Mouse (Mus musculus): Measurements from ENCODE around the gene Cops7a. TPM values are rescaled to one million over a fixed set of nuclear protein-coding genes. Genes with fewer than 3 reads are reported as not detected.

Gene Cops7a
- polyA plus RNA-seq, 1 experiment from 2014 or later, result 93.8 TPM

DNA sequence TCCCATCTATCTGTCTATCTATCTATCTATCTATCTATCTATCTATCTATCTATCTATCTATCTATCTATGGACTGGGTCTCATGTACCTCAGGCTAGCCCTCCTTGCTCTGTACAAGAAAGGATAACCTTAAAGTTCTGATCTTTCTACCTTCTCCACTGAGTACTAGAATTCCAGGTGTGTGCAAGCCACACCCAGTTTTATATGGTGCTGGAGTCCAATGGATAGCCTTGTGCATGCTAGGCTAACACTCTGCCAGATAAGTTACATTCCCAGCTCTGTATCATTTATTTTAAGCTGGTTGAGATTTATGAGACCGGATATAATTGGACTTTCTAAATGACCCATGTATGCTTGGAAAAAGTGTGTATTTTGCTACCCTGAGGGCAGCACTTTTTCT, 23.7 kb downstream of the Cops7a start:
- 97% methylated on average over 1 of the region's 1 CpGs for WGBS

DNA sequence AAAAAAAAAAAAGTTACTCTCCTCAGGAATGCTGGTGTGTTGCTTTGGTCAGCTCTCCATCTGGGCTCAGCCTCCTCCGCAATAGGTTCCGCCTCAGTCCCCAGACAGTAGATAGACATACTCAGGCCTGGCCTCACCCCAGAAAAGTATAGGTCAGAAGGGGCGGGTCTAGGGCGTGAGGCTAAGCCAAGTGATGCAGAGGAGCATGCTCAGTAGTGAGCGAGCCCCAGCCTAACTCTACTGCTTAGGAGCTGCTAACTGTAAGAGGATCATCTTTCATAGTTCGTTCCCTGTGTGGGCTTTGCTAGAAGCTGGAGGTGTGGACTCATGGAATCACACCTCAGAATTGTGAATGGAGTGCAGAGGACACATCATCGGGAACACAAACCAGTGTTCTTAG, 26.8 kb downstream of the Cops7a start:
- Histone ChIP-seq H3K27me3 (ENCODE audit: control insufficient read depth, insufficient read depth, low read length) (no peaks in the 10 kb centered on the region), H3K9ac (replicated peaks; ENCODE audit: low read depth, low read length) (no peak overlapping the region), H3K4me1 (ENCODE audit: control insufficient read depth, insufficient read depth, low read length) (no peaks in the 10 kb centered on the region), H3K4me2 (ENCODE audit: low read depth, low read length) (no peak overlapping the region), H3K27ac (ENCODE audit: low read depth, low read length) (no peak overlapping the region), H3K4me3 (ENCODE audit: low read depth, low read length) (no peak overlapping the region), H3K36me3 (ENCODE audit: control insufficient read depth, insufficient read depth, low read length) (peaks cover 27% of the 10 kb centered on the region), H3K9me3 (ENCODE audit: control insufficient read depth, low read length) (no peaks in the 10 kb centered on the region)
- 95% methylated on average over 7 of the region's 7 CpGs for WGBS
- ATAC-seq (ENCODE audit: low read depth), result no peak

More for the DNA sequence above, 23.7 kb downstream of the Cops7a start:
- Histone ChIP-seq H3K4me3 (ENCODE audit: low read depth, low read length) (no peak overlapping the region), H3K4me2 (ENCODE audit: low read depth, low read length) (no peak overlapping the region), H3K27ac (ENCODE audit: low read depth, low read length) (no peak overlapping the region), H3K9ac (replicated peaks; ENCODE audit: low read depth, low read length) (no peak overlapping the region), H3K36me3 (ENCODE audit: control insufficient read depth, insufficient read depth, low read length) (peaks cover 6% of the 10 kb centered on the region), H3K9me3 (ENCODE audit: control insufficient read depth, low read length) (no peaks in the 10 kb centered on the region), H3K27me3 (ENCODE audit: control insufficient read depth, insufficient read depth, low read length) (no peaks in the 10 kb centered on the region), H3K4me1 (ENCODE audit: control insufficient read depth, insufficient read depth, low read length) (no peaks in the 10 kb centered on the region)
- no peak for ATAC-seq (ENCODE audit: low read depth)

DNA sequence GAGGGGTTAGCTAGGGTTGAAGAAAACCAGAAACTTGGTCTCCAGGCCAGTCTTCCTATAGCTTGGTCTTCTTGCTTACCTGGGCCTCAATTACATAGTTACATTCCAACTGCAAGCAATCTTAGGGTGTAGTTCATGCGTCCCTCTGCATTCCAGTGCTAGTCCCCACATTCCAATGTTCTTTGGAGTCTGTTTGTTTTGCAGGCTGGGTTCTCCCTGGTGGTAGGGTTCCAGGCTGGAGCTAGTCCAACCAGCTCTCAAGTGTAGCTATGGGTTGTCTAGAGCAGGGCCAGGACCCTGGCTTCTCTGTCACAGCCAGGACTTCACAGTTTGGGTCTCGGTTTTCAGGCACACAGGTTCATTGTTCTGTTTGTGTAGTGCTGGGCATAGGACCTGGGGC, 27.8 kb downstream of the Cops7a start:
- H3K9ac ChIP-seq (replicated peaks; ENCODE audit: low read depth, low read length), result no peak overlapping the region
- ATAC-seq (ENCODE audit: low read depth), result no peak
- peaks cover 31% of the 10 kb centered on the region for H3K36me3 ChIP-seq (ENCODE audit: control insufficient read depth, insufficient read depth, low read length)
- H3K4me2 ChIP-seq (ENCODE audit: low read depth, low read length), result no peak overlapping the region
- H3K4me1 ChIP-seq (ENCODE audit: control insufficient read depth, insufficient read depth, low read length), result peaks cover 4% of the 10 kb centered on the region
- no peak overlapping the region for H3K4me3 ChIP-seq (ENCODE audit: low read depth, low read length)
- no peaks in the 10 kb centered on the region for H3K9me3 ChIP-seq (ENCODE audit: control insufficient read depth, low read length)
- WGBS, result 90% methylated on average over 2 of the region's 2 CpGs
- no peak overlapping the region for H3K27ac ChIP-seq (ENCODE audit: low read depth, low read length)
- H3K27me3 ChIP-seq (ENCODE audit: control insufficient read depth, insufficient read depth, low read length), result no peaks in the 10 kb centered on the region

DNA sequence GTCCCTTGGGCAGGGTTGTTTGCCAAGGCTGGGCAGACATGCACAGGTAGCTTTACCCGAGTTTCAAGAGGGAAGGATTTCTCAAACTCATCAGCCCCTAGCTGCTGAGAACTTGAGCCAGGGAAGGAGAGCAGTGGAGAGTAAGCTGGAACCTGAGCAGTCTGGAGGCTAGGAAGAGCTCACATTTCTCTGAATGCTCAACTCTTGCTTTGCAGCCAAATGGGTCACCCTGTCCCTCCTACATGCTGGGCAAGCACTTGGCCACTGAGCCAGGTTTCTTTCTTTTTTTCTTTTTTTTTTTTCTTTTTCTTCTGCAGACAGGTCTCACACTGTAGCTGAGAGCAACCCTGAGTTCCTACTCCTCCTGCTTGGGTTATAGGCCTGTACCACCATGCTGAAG, 28.7 kb downstream of the Cops7a start:
- no peak overlapping the region for H3K9ac ChIP-seq (replicated peaks; ENCODE audit: low read depth, low read length)
- peaks cover 8% of the 10 kb centered on the region for H3K4me1 ChIP-seq (ENCODE audit: control insufficient read depth, insufficient read depth, low read length)
- H3K36me3 ChIP-seq (ENCODE audit: control insufficient read depth, insufficient read depth, low read length), result peaks cover 31% of the 10 kb centered on the region
- WGBS, result 80% methylated on average over 1 of the region's 1 CpGs
- H3K4me2 ChIP-seq (ENCODE audit: low read depth, low read length), result no peak overlapping the region
- no peaks in the 10 kb centered on the region for H3K9me3 ChIP-seq (ENCODE audit: control insufficient read depth, low read length)
- no peaks in the 10 kb centered on the region for H3K27me3 ChIP-seq (ENCODE audit: control insufficient read depth, insufficient read depth, low read length)
- H3K4me3 ChIP-seq (ENCODE audit: low read depth, low read length), result no peak overlapping the region
- no peak overlapping the region for H3K27ac ChIP-seq (ENCODE audit: low read depth, low read length)
- ATAC-seq (ENCODE audit: low read depth), result no peak

DNA sequence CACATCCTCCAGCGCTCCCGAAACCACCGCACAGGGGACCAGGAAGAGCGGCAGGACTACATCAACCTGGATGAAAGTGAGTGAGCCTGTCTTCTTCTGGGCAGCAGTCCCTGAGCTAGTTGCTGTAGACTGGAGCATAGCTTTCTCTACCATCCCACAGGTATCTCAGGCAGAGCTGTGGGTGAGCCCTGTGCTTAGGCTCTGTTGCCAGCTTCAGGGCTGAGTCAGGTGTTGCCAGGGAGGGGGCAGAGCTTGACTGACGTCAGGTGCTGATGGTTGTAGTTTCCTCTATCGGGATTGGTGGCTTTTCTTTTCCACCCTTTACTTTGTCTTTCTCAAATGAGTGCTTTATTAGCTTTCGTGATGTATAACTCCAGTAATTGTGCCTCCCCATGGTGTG, 30.7 kb downstream of the Cops7a start:
- peaks cover 31% of the 10 kb centered on the region for H3K36me3 ChIP-seq (ENCODE audit: control insufficient read depth, insufficient read depth, low read length)
- WGBS, result 97% methylated on average over 7 of the region's 7 CpGs
- peaks cover 16% of the 10 kb centered on the region for H3K4me1 ChIP-seq (ENCODE audit: control insufficient read depth, insufficient read depth, low read length)
- H3K4me3 ChIP-seq (ENCODE audit: low read depth, low read length), result no peak overlapping the region
- no peak for ATAC-seq (ENCODE audit: low read depth)
- H3K4me2 ChIP-seq (ENCODE audit: low read depth, low read length), result no peak overlapping the region
- H3K27me3 ChIP-seq (ENCODE audit: control insufficient read depth, insufficient read depth, low read length), result no peaks in the 10 kb centered on the region
- H3K9ac ChIP-seq (replicated peaks; ENCODE audit: low read depth, low read length), result no peak overlapping the region
- no peaks in the 10 kb centered on the region for H3K9me3 ChIP-seq (ENCODE audit: control insufficient read depth, low read length)
- H3K27ac ChIP-seq (ENCODE audit: low read depth, low read length), result no peak overlapping the region

DNA sequence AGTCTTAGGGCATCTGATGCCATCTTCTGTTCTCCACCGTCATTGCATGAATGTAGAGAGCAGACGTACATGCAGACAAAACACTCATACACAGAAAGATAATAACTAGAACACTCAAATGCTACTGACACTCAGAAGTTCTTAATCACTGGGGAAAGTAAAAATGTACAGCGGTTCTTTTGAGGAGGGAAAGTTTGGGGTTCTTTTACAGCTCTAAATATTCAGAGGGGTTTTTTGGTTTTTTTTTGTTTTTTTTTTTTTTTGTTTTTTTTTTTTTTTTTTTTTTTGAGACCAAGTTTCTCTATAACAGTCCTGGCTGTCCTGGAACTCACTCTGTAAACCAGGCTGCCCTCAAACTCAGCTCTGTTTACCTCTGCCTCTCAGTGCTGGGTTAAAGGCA, 32.2 kb downstream of the Cops7a start:
- Histone ChIP-seq H3K9ac (replicated peaks; ENCODE audit: low read depth, low read length) (no peak overlapping the region), H3K4me1 (ENCODE audit: control insufficient read depth, insufficient read depth, low read length) (peaks cover 16% of the 10 kb centered on the region), H3K4me2 (ENCODE audit: low read depth, low read length) (peak overlapping the region; percentile 91; the same call in 1 of the 2 replicates), H3K27ac (ENCODE audit: low read depth, low read length) (no peak overlapping the region), H3K27me3 (ENCODE audit: control insufficient read depth, insufficient read depth, low read length) (no peaks in the 10 kb centered on the region), H3K36me3 (ENCODE audit: control insufficient read depth, insufficient read depth, low read length) (peaks cover 28% of the 10 kb centered on the region), H3K9me3 (ENCODE audit: control insufficient read depth, low read length) (no peaks in the 10 kb centered on the region), H3K4me3 (ENCODE audit: low read depth, low read length) (peak overlapping the region; percentile 94; the same call in 1 of the 2 replicates)
- 86% methylated on average over 3 of the region's 3 CpGs for WGBS
- ATAC-seq (ENCODE audit: low read depth), result no peak

DNA sequence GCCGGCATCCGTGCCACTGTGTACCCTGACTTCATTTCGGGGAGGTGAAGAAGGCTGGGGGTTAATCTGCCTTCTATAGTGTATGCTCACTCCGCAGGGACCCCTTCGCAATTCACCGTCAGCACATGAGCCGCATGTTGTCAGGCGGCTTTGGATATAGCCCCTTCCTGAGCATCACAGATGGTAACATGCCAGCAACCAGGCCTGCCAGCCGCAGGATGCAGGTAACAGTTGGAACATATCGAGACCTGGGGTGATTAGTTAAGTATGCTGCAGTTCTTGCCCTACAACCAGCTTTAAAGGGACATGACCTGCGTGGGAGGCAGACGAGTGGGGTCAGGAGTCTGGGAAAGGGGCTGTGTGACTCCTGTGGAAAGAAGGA, 33.0 kb downstream of the Cops7a start:
- Histone ChIP-seq H3K4me3 (ENCODE audit: low read depth, low read length) (peak overlapping the region; percentile 94), H3K4me1 (ENCODE audit: control insufficient read depth, insufficient read depth, low read length) (peaks cover 16% of the 10 kb centered on the region), H3K36me3 (ENCODE audit: control insufficient read depth, insufficient read depth, low read length) (peaks cover 28% of the 10 kb centered on the region), H3K4me2 (ENCODE audit: low read depth, low read length) (peak overlapping the region; percentile 91), H3K9me3 (ENCODE audit: control insufficient read depth, low read length) (no peaks in the 10 kb centered on the region), H3K9ac (replicated peaks; ENCODE audit: low read depth, low read length) (peak overlapping the region; percentile 93), H3K27me3 (ENCODE audit: control insufficient read depth, insufficient read depth, low read length) (no peaks in the 10 kb centered on the region), H3K27ac (ENCODE audit: low read depth, low read length) (peak overlapping the region; percentile 97)
- no peak for ATAC-seq (ENCODE audit: low read depth)
- 46% methylated on average over 12 of the region's 12 CpGs for WGBS

DNA sequence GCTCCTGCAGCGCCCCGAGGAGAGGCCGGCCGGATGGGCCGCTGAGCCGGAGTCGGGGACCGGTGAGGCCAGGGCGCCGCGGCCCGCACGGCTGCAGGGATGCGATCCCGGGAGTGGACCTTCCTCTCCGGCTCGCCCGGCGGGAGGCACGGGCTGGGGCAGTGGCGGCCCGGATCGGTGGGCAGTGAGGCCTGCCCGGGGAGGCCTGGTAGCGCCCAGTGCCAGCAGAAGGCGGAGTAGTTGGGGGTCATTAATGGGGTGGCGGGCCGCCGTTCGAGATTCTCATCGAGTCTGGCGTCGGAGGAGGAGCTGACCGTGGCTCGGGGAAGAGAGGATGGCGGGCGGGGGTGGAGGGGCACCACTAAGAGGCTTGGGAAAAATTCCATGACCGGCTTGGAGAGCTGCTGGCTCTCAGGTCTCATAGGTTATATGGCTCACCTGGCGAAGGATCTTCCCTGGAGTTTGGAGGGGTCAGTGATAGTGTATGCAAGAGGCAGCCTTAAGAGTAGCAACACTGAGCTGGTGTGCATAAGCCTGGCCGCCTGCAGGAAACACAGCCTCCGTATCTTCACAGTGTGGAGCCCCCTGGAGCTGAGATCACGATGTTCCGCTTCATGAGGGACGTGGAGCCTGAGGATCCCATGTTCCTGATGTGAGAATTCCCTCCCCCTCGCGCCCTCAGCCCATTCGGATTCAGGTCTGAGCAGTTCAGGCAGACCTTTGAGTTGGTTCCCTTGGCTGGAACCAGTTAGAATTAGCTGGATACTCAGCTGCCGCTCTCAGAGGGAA, 33.6 kb downstream of the Cops7a start:
- H3K36me3 ChIP-seq (ENCODE audit: control insufficient read depth, insufficient read depth, low read length), result peaks cover 26% of the 10 kb centered on the region
- peak overlapping the region; percentile 94 for H3K4me3 ChIP-seq (ENCODE audit: low read depth, low read length)
- peak overlapping the region; percentile 91 for H3K4me2 ChIP-seq (ENCODE audit: low read depth, low read length)
- H3K9me3 ChIP-seq (ENCODE audit: control insufficient read depth, low read length), result no peaks in the 10 kb centered on the region
- H3K9ac ChIP-seq (replicated peaks; ENCODE audit: low read depth, low read length), result peak overlapping the region; percentile 93
- ATAC-seq (ENCODE audit: low read depth), result peak; percentile 46
- H3K27me3 ChIP-seq (ENCODE audit: control insufficient read depth, insufficient read depth, low read length), result no peaks in the 10 kb centered on the region
- peaks cover 16% of the 10 kb centered on the region for H3K4me1 ChIP-seq (ENCODE audit: control insufficient read depth, insufficient read depth, low read length)
- peak overlapping the region; percentile 97 for H3K27ac ChIP-seq (ENCODE audit: low read depth, low read length)
- 2% methylated on average over 34 of the region's 48 CpGs for WGBS

DNA sequence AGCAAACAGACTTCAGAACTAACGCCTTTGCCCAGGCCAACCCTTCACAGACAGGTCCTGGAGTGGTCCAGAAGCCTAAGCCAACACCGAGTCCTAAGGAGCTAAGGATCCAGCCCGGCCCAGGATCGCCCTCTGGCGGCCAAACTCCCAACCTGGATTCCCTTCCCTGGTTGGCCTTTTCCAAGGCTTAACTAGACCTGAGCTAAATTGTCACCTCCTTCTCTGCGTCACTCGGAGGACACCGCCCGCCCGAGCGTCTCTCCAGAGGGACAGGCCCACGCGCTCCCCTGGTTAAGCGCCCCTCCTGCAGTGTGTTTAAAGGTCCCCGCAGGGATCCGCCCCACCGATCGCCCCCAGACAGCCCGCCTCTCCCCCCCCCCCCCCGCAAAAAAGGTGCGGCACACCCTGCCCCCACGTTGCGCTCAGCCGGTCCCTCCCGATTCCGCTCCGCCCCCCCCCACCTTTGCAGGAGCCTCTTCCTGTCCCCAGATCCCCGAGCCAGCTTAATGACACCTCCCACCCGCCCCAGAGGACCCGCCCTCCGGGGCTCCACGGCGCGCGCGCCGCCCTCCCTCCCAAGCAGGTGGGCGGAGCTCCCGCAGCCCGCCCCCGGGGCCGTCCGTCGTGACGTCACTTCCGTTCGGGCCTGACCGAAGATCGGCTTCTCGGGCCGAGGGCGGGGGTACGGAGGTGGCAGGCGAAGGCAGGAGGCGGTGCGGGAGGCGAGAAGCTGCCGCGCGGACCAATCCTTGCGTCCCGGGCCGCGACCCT, 34.4 kb downstream of the Cops7a start, which contains the start of gene Mlf2:
Gene Mlf2 (plus strand): TSS at position 633 of the 771 bp plus-strand sequence.
- peak; percentile 95 for ATAC-seq (ENCODE audit: low read depth)
- Histone ChIP-seq H3K9ac (replicated peaks; ENCODE audit: low read depth, low read length) (peak within 1 kb of the TSS; percentile 93), H3K4me3 (ENCODE audit: low read depth, low read length) (peak within 1 kb of the TSS; percentile 94), H3K4me2 (ENCODE audit: low read depth, low read length) (peak within 1 kb of the TSS; percentile 91), H3K27ac (ENCODE audit: low read depth, low read length) (peak within 1 kb of the TSS; percentile 97), H3K36me3 (ENCODE audit: control insufficient read depth, insufficient read depth, low read length) (peaks cover 18% of the 10 kb centered on the region; the same call in 1 of the 2 replicates), H3K9me3 (ENCODE audit: control insufficient read depth, low read length) (no peaks in the 10 kb centered on the region), H3K4me1 (ENCODE audit: control insufficient read depth, insufficient read depth, low read length) (peaks cover 16% of the 10 kb centered on the region), H3K27me3 (ENCODE audit: control insufficient read depth, insufficient read depth, low read length) (no peaks in the 10 kb centered on the region)
- under 1% methylated on average over 45 of the region's 64 CpGs for WGBS
